Mouse (Mus musculus): Measurements from ENCODE around the gene Ywhag.

- no peak for TF ChIP-seq CTCF (IDR thresholded peaks at IDR 0.05; ENCODE audit: extremely low read depth, insufficient read depth, low read length)
- TF ChIP-seq POLR2A (IDR thresholded peaks at IDR 0.05; ENCODE audit: extremely low read depth, insufficient read depth, low read length) = no peak
Measured at GRCm38 (mm10) chr5:135963280-135963627, 28.8 kb upstream of the Ywhag start.

Measured in cortical plate, adult 2 months (tissue).